ENCODE assay signal across 17 mouse cellular contexts in genomic region chr1:19899889-19900310, GRCm38 (mm10).
DNase-seq lines count a peak whose midpoint lies in the region; ATAC-seq and TF ChIP-seq lines count a peak whose summit lies in the region.
"Had no signal": no experiment of that assay in that cellular context is flagged by ENCODE, and none has a peak within 500 bp of the region (broad histone marks: within the 10 kb centered on the region; RNA-seq: fewer than 3 reads in every experiment).

No protein-coding gene starts in this region.

- no peak overlapping the region for H3K9ac ChIP-seq in hindbrain, embryonic 12.5 days
- no peak overlapping the region for H3K9ac ChIP-seq in midbrain, embryonic 14.5 days (replicated peaks; ENCODE audit: low read length)
- H3K9ac ChIP-seq in stomach, postnatal 0 days (ENCODE audit: low read length) = no peak overlapping the region
- H3K9ac ChIP-seq in liver, embryonic 11.5 days (ENCODE audit: low read depth, low read length) = no peak overlapping the region
- H3K9ac ChIP-seq: liver, embryonic 15.5 days; stomach, embryonic 15.5 days had no signal

- H3K4me2 ChIP-seq in hindbrain, embryonic 12.5 days (replicated peaks) = no peak overlapping the region
- no peak overlapping the region; the same call in 1 of the 2 replicates for H3K4me2 ChIP-seq in midbrain, embryonic 14.5 days (ENCODE audit: low read length)
- H3K4me2 ChIP-seq in stomach, postnatal 0 days (replicated peaks; ENCODE audit: low read depth) = no peak overlapping the region
- no peak overlapping the region for H3K4me2 ChIP-seq in liver, embryonic 11.5 days
- H3K4me2 ChIP-seq: liver, embryonic 15.5 days; stomach, embryonic 15.5 days had no signal

- peak; percentile 54; the same call in 1 of the 2 replicates for ATAC-seq in hindbrain, embryonic 12.5 days (ENCODE audit: low FRiP score)
- peak; percentile 87 for ATAC-seq in midbrain, embryonic 14.5 days (ENCODE audit: low FRiP score, low TSS enrichment)
- ATAC-seq in stomach, postnatal 0 days (ENCODE audit: low FRiP score, low TSS enrichment) = no peak
- ATAC-seq in liver, embryonic 11.5 days (replicated peaks; ENCODE audit: low FRiP score) = no peak
- ATAC-seq: intestine, embryonic 16.5 days had no signal

- no peaks in the 10 kb centered on the region for H3K27me3 ChIP-seq in hindbrain, embryonic 12.5 days
- H3K27me3 ChIP-seq in midbrain, embryonic 14.5 days (ENCODE audit: control insufficient read depth, insufficient read depth, low read length) = no peaks in the 10 kb centered on the region
- H3K27me3 ChIP-seq in stomach, postnatal 0 days (ENCODE audit: control insufficient read depth, insufficient read depth, low read length) = no peaks in the 10 kb centered on the region
- no peaks in the 10 kb centered on the region for H3K27me3 ChIP-seq in liver, embryonic 11.5 days (replicated peaks; ENCODE audit: control insufficient read depth, insufficient read depth, low read length)
- H3K27me3 ChIP-seq: liver, embryonic 15.5 days; stomach, embryonic 15.5 days had no signal

- H3K4me3 ChIP-seq in hindbrain, embryonic 12.5 days = no peak overlapping the region
- H3K4me3 ChIP-seq in midbrain, embryonic 14.5 days (replicated peaks; ENCODE audit: low read depth, low read length) = no peak overlapping the region
- H3K4me3 ChIP-seq in lung, adult 2 months (replicated peaks; ENCODE audit: extremely low read depth, low read depth, low read length) = no peak overlapping the region
- no peak overlapping the region for H3K4me3 ChIP-seq in stomach, postnatal 0 days (ENCODE audit: low read depth, low read length)
- H3K4me3 ChIP-seq in liver, embryonic 11.5 days (ENCODE audit: low read depth, low read length) = no peak overlapping the region
- H3K4me3 ChIP-seq: heart, adult 2 months; liver, embryonic 15.5 days; stomach, embryonic 15.5 days had no signal

- no peak for TF ChIP-seq CTCF in lung, adult 2 months (IDR thresholded peaks at IDR 0.05; ENCODE audit: insufficient read depth, low read length)
- TF ChIP-seq CTCF in stomach, postnatal 0 days (IDR thresholded peaks at IDR 0.05; ENCODE audit: low read depth) = no peak

- H3K36me3 ChIP-seq in hindbrain, embryonic 12.5 days = no peaks in the 10 kb centered on the region
- no peaks in the 10 kb centered on the region for H3K36me3 ChIP-seq in midbrain, embryonic 14.5 days (ENCODE audit: control insufficient read depth, insufficient read depth, low read length)
- H3K36me3 ChIP-seq in stomach, postnatal 0 days (ENCODE audit: control insufficient read depth, insufficient read depth, low read length) = no peaks in the 10 kb centered on the region
- H3K36me3 ChIP-seq in liver, embryonic 11.5 days (ENCODE audit: control insufficient read depth, insufficient read depth, low read length) = no peaks in the 10 kb centered on the region
- H3K36me3 ChIP-seq: liver, embryonic 15.5 days; stomach, embryonic 15.5 days had no signal

- H3K9me3 ChIP-seq in hindbrain, embryonic 12.5 days (replicated peaks) = no peaks in the 10 kb centered on the region
- no peaks in the 10 kb centered on the region for H3K9me3 ChIP-seq in midbrain, embryonic 14.5 days (ENCODE audit: control insufficient read depth, low read length)
- H3K9me3 ChIP-seq in stomach, postnatal 0 days (ENCODE audit: control insufficient read depth, low read length) = no peaks in the 10 kb centered on the region
- H3K9me3 ChIP-seq in liver, embryonic 11.5 days (ENCODE audit: control insufficient read depth, low read length) = no peaks in the 10 kb centered on the region
- H3K9me3 ChIP-seq: liver, embryonic 15.5 days; stomach, embryonic 15.5 days had no signal

- TF ChIP-seq EP300 in stomach, postnatal 0 days (optimal IDR thresholded peaks at IDR 0.05) = no peak

- no peak overlapping the region for H3K27ac ChIP-seq in hindbrain, embryonic 12.5 days
- peak overlapping the region; percentile 67; the same call in 1 of the 2 replicates for H3K27ac ChIP-seq in midbrain, embryonic 14.5 days (replicated peaks; ENCODE audit: low read depth, low read length)
- no peak overlapping the region for H3K27ac ChIP-seq in stomach, postnatal 0 days (replicated peaks)
- no peak overlapping the region for H3K27ac ChIP-seq in liver, embryonic 11.5 days (ENCODE audit: low read depth, low read length)
- H3K27ac ChIP-seq: heart, adult 2 months; liver, embryonic 15.5 days; stomach, embryonic 15.5 days had no signal

- 40% methylated on average over 12 of the region's 12 CpGs for WGBS in hindbrain, embryonic 12.5 days
- 5% methylated on average over 12 of the region's 12 CpGs for WGBS in midbrain, embryonic 14.5 days
- WGBS in lung, adult 2 months = 52% methylated on average over 12 of the region's 12 CpGs
- 42% methylated on average over 12 of the region's 12 CpGs for WGBS in stomach, postnatal 0 days
- 62% methylated on average over 12 of the region's 12 CpGs for WGBS in liver, embryonic 11.5 days

- DNase-seq in kidney, postnatal 4 days = peak; percentile 1
- no peak for DNase-seq in kidney, adult 18-20 months
- DNase-seq in midbrain, embryonic 14.5 days = peak; percentile 80
- no peak for DNase-seq in lung, adult 2 months
- DNase-seq in stomach, postnatal 0 days (ENCODE audit: low spot score) = no peak
- no peak for DNase-seq in liver, embryonic 11.5 days (ENCODE audit: low spot score)
- DNase-seq: adrenal gland, postnatal 14 days; cerebellum, postnatal 25 days; heart, adult 2 months; heart, postnatal 14 days; kidney, postnatal 10 days; lung, postnatal 36 days; thymus, postnatal 25 days had no signal

- H3K4me1 ChIP-seq in hindbrain, embryonic 12.5 days = peaks cover 9% of the 10 kb centered on the region
- H3K4me1 ChIP-seq in midbrain, embryonic 14.5 days (ENCODE audit: control insufficient read depth, insufficient read depth, low read length) = peaks cover 6% of the 10 kb centered on the region
- H3K4me1 ChIP-seq in lung, adult 2 months (ENCODE audit: control insufficient read depth, insufficient read depth, low read length) = no peaks in the 10 kb centered on the region
- H3K4me1 ChIP-seq in stomach, postnatal 0 days (replicated peaks; ENCODE audit: control insufficient read depth, insufficient read depth) = no peaks in the 10 kb centered on the region
- no peaks in the 10 kb centered on the region for H3K4me1 ChIP-seq in liver, embryonic 11.5 days (replicated peaks; ENCODE audit: control insufficient read depth, insufficient read depth, low read length)
- H3K4me1 ChIP-seq: liver, embryonic 15.5 days; stomach, embryonic 15.5 days had no signal

- TF ChIP-seq POLR2A in lung, adult 2 months (IDR thresholded peaks at IDR 0.05; ENCODE audit: borderline replicate concordance, extremely low read depth, low read depth, low read length) = no peak

Comparison
In these comparisons a context has a peak if more than half of its experiments do, and no peak if none do; other contexts are left out.
1. DNase-seq: peak in kidney, postnatal 4 days (2 of 2) and midbrain, embryonic 14.5 days (single experiment); none in kidney, adult 18-20 months (single experiment), lung, adult 2 months (single experiment), stomach, postnatal 0 days (single experiment) and liver, embryonic 11.5 days (single experiment).
2. ATAC-seq: peak in hindbrain, embryonic 12.5 days (single experiment) and midbrain, embryonic 14.5 days (single experiment); none in stomach, postnatal 0 days (single experiment) and liver, embryonic 11.5 days (single experiment).